10 mouse cellular contexts compared by ENCODE assay signal in genomic region chr11:8601411-8601821, GRCm38 (mm10).
DNase-seq lines count a peak whose midpoint lies in the region; ATAC-seq and TF ChIP-seq lines count a peak whose summit lies in the region.
"Had no signal": no experiment of that assay in that cellular context is flagged by ENCODE, and none has a peak within 500 bp of the region (broad histone marks: within the 10 kb centered on the region; RNA-seq: fewer than 3 reads in every experiment).

No protein-coding gene starts in this region.

- no peaks in the 10 kb centered on the region for H3K27me3 ChIP-seq in E14TG2a.4 (ENCODE audit: insufficient read depth, low read length)
- no peaks in the 10 kb centered on the region for H3K27me3 ChIP-seq in midbrain, embryonic 16.5 days (ENCODE audit: control insufficient read depth, insufficient read depth, low read depth, low read length)
- H3K27me3 ChIP-seq: heart, embryonic 12.5 days had no signal

- peak; percentile 15 for DNase-seq in gastrocnemius, postnatal 14 days
- DNase-seq in gastrocnemius, postnatal 36 days = no peak
- no peak for DNase-seq in left cerebral cortex, adult 11 months (ENCODE audit: low spot score)
- no peak for DNase-seq in adrenal gland, adult 2 months
- DNase-seq in cerebellum, adult 9-10 months = no peak
- DNase-seq: lung, adult 2 months had no signal

- TF ChIP-seq CTCF in E14TG2a.4 (conservative IDR thresholded peaks at IDR 0.05; ENCODE audit: low read length) = no peak

- WGBS in midbrain, embryonic 16.5 days = 32% methylated on average over 7 of the region's 7 CpGs

- intact Hi-C loops in gastrocnemius, postnatal 14 days (cut with DNase I; ENCODE audit: low total_unique reads) = no loop called here
- intact Hi-C loops in gastrocnemius, postnatal 36 days (cut with DNase I) = no loop called here

- H3K4me1 ChIP-seq in E14TG2a.4 (replicated peaks; ENCODE audit: low read depth, low read length) = peaks cover 91% of the 10 kb centered on the region
- H3K4me1 ChIP-seq in midbrain, embryonic 16.5 days (ENCODE audit: control insufficient read depth, insufficient read depth, low read length) = no peaks in the 10 kb centered on the region

- H3K9ac ChIP-seq in midbrain, embryonic 16.5 days (ENCODE audit: low read depth, low read length) = no peak overlapping the region
- H3K9ac ChIP-seq: heart, embryonic 12.5 days had no signal

- H3K36me3 ChIP-seq in E14TG2a.4 (ENCODE audit: insufficient read depth, low read length) = peaks cover 83% of the 10 kb centered on the region
- no peaks in the 10 kb centered on the region for H3K36me3 ChIP-seq in midbrain, embryonic 16.5 days (ENCODE audit: control insufficient read depth, insufficient read depth, low read length)

- H3K4me2 ChIP-seq in midbrain, embryonic 16.5 days (ENCODE audit: low read length) = no peak overlapping the region
- H3K4me2 ChIP-seq: heart, embryonic 12.5 days had no signal

- H3K9me3 ChIP-seq in E14TG2a.4 (ENCODE audit: low read length) = no peaks in the 10 kb centered on the region
- H3K9me3 ChIP-seq in midbrain, embryonic 16.5 days (replicated peaks; ENCODE audit: control insufficient read depth, low read length, poor library complexity, severe bottlenecking) = no peaks in the 10 kb centered on the region
- H3K9me3 ChIP-seq: heart, embryonic 12.5 days had no signal

- H3K4me3 ChIP-seq in E14TG2a.4 (replicated peaks; ENCODE audit: low read length) = peak overlapping the region; percentile 61
- no peak overlapping the region for H3K4me3 ChIP-seq in midbrain, embryonic 16.5 days (ENCODE audit: low read depth, low read length)
- H3K4me3 ChIP-seq: heart, embryonic 12.5 days had no signal

- ATAC-seq in hematopoietic stem cell, adult 5-6 weeks (replicated peaks in 1 of 2; ENCODE audit: insufficient read depth in 1 of 2, low FRiP score in 2 of 2, low TSS enrichment in 1 of 2, low read depth in 1 of 2, poor library complexity in 2 of 2, severe bottlenecking in 2 of 2) = peak; percentile 14 to 38; a peak in 2 of 4 replicates
- peak; percentile 61; the same call in 1 of the 2 replicates for ATAC-seq in midbrain, embryonic 16.5 days

- H3K27ac ChIP-seq in midbrain, embryonic 16.5 days (ENCODE audit: low read length) = no peak overlapping the region
